Mouse (Mus musculus) limb, embryonic 12.5 days (tissue): ENCODE results near the gene Rcbtb2. TPM values are rescaled to one million over a fixed set of nuclear protein-coding genes. Genes with fewer than 3 reads are reported as not detected.

Experiments used
- ATAC-seq: fragments of 200-750 bp; cut with Nextera tagmentation; 2 replicates; pipeline ENCODE4 v1.8.0; 2017; ENCODE audit warnings: low read depth, moderate TSS enrichment; ENCODE audit not compliant: insufficient number of reproducible peaks, insufficient read depth, low FRiP score, low TSS enrichment
- H3K27ac ChIP-seq: fragments of 300-500 bp; sonication (generic); 2 replicates; pipeline ENCODE4 v1.5.1; 2016; ENCODE audit warnings: mild to moderate bottlenecking, moderate library complexity
- H3K27me3 ChIP-seq: fragments of 300-500 bp; sonication (generic); 2 replicates; pipeline ENCODE4 v1.6.1; 2016; ENCODE audit warnings: mild to moderate bottlenecking, moderate library complexity
- H3K36me3 ChIP-seq: fragments of 300-500 bp; sonication (generic); 2 replicates; pipeline ENCODE4 v1.6.1; 2016; ENCODE audit warnings: mild to moderate bottlenecking, moderate library complexity
- H3K4me1 ChIP-seq: fragments of 300-500 bp; sonication (generic); replicated peaks from 2 replicates; pipeline ENCODE4 v1.6.1; 2016
- H3K4me2 ChIP-seq: fragments of 300-500 bp; sonication (generic); 2 replicates; pipeline ENCODE4 v1.6.1; 2016; ENCODE audit warnings: mild to moderate bottlenecking, moderate library complexity
- H3K4me3 ChIP-seq: fragments of 300-500 bp; sonication (generic); replicated peaks from 2 replicates; pipeline ENCODE4 v1.5.1; 2016; ENCODE audit warnings: mild to moderate bottlenecking
- H3K9ac ChIP-seq: fragments of 300-500 bp; sonication (generic); replicated peaks from 2 replicates; pipeline ENCODE4 v1.6.1; 2016; ENCODE audit warnings: mild to moderate bottlenecking, moderate library complexity
- H3K9me3 ChIP-seq: fragments of 300-500 bp; sonication (generic); 2 replicates; pipeline ENCODE4 v1.6.1; 2016; ENCODE audit warnings: mild to moderate bottlenecking, moderate library complexity
- WGBS: fragments of 180-500 bp; shearing (Covaris S2); methylation state at CpG from one replicate; pipeline ENCODE4 v1.1.7; 2016; 5-methylcytosine and 5-hydroxymethylcytosine counted together
- polyA plus RNA-seq: library from polyadenylated mRNA; unstranded; fragments of >200 nt; fragmentation: Nextera tagmentation; extraction: Ambion mirVana; gene quantifications from 2 replicates; pipeline ENCODE4 v1.2.1, GENCODE M21; 2016

The Rcbtb2 gene
- polyA plus RNA-seq, 1 experiment from 2014 or later, result 185 TPM

DNA sequence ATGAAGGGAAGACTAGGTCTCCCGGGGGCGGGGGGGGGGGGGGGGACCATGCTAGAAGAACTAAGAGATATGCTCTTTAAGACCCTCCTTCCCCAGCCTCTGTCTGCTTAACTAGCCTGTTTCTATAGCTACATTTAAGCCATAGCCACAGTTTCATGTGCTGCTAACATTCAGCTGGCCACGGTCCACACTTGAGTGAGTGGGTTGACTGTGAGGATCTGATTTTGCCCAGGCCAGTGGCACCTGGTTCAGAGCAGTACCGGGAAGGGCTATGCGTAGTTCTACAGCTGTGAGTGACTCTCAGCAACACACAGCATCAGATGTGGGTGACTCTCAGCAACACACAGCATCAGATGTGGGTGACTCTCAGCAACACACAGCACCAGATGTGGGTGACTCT is 38.5 kb downstream of the Rcbtb2 start:
- H3K4me1 ChIP-seq, result no peaks in the 10 kb centered on the region
- 93% methylated on average over 4 of the region's 5 CpGs for WGBS

DNA sequence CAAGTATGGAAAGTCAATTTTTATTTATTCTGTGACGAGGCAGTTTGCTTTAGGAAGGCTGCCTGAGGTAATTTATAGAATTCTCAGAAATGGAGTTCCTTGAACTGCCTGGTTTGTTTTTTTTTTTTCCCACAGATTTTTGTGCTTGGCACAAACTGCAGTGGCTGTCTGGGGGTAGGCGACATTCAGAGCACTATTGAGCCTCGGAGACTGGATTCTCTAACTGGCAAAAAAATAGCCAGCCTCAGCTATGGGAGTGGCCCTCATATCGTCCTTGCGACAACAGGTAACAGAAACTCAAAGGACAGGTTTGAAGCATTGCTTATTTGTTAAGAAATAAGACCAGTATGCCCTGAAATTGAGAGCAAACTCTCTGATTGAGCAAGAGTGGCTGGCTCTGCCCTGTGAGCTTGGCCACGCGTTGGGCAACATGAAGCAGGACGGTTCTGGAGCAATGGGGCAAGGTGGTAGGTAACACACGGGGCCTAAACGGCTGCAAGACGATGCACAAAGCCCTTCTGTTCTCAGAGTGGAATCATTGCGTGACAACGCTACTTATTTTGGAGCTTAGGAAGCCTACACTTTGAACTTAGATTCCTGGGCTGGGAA is 39.5 kb downstream of the Rcbtb2 start:
- no peaks in the 10 kb centered on the region for H3K9me3 ChIP-seq
- H3K36me3 ChIP-seq, result peaks cover 95% of the 10 kb centered on the region
- H3K9ac ChIP-seq, result no peak overlapping the region
- ATAC-seq, result no peak
- WGBS, result 93% methylated on average over 13 of the region's 13 CpGs
- no peaks in the 10 kb centered on the region for H3K27me3 ChIP-seq
- H3K4me3 ChIP-seq, result no peak overlapping the region
- H3K4me2 ChIP-seq, result no peak overlapping the region
- no peak overlapping the region for H3K27ac ChIP-seq
- no peaks in the 10 kb centered on the region for H3K4me1 ChIP-seq

More for the DNA sequence above, 38.5 kb downstream of the Rcbtb2 start:
- H3K27ac ChIP-seq, result no peak overlapping the region
- no peak overlapping the region for H3K4me2 ChIP-seq
- peaks cover 97% of the 10 kb centered on the region for H3K36me3 ChIP-seq
- no peaks in the 10 kb centered on the region for H3K27me3 ChIP-seq
- H3K9ac ChIP-seq, result no peak overlapping the region
- no peaks in the 10 kb centered on the region for H3K9me3 ChIP-seq
- ATAC-seq, result no peak
- no peak overlapping the region for H3K4me3 ChIP-seq

DNA sequence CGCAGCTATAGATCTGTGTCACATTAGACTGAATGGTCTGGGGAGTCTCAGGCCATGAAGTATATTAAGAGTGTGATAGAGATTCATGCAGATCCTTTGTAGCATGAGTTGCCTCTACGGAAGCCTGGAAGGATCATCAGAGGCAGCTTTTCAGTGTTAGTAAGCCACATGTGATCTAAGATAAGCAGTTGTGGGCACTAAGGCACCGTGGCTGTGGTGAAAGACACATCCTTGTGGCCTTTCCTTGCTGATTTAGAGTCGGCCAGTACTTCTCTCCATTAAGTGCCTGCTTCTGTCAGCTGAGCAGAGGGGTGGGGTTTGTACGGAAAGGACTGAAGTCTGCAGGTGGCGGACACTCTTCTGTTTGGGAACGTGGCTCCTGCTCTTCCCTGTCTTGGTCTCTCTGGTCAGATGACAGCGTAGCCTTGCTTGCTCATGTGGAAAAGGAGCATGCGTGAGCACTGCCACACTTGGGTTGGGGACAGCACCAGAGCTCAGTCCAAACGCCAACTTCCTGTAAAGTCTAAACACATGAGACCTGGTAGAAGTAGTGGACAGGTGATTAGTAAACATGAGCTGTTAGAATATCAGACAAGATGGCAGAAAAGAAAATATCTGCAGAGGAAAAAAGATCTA is 40.6 kb downstream of the Rcbtb2 start:
- 93% methylated on average over 10 of the region's 10 CpGs for WGBS

DNA sequence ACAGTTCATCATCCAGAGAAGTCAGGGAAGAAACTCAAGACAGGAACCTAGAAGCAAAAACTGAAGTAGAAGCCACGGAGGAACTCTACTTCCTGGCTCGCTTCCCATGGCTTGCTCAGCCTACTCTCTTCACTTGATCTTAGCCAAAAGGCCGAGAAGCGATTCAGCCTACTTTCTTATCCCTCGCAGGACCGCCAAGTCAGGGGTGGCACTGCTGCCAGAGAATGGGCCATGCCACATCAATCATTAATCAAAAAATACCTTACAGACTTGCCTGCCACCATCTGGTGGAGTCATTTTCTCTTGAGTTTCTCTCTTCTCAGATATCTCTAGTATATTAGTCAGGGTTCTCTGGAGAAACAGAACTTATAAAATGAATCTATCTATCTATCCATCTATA is 42.3 kb downstream of the Rcbtb2 start:
- Histone ChIP-seq H3K27me3 (no peaks in the 10 kb centered on the region), H3K36me3 (peaks cover 96% of the 10 kb centered on the region), H3K27ac (no peak overlapping the region), H3K9ac (no peak overlapping the region), H3K4me2 (no peak overlapping the region), H3K9me3 (no peaks in the 10 kb centered on the region), H3K4me3 (no peak overlapping the region), H3K4me1 (no peaks in the 10 kb centered on the region)
- 93% methylated on average over 6 of the region's 6 CpGs for WGBS
- no peak for ATAC-seq

More for the DNA sequence above, 40.6 kb downstream of the Rcbtb2 start:
- Histone ChIP-seq H3K4me2 (no peak overlapping the region), H3K36me3 (peaks cover 95% of the 10 kb centered on the region), H3K27ac (no peak overlapping the region), H3K9me3 (no peaks in the 10 kb centered on the region), H3K27me3 (no peaks in the 10 kb centered on the region), H3K4me3 (no peak overlapping the region), H3K9ac (no peak overlapping the region), H3K4me1 (no peaks in the 10 kb centered on the region)
- no peak for ATAC-seq

DNA sequence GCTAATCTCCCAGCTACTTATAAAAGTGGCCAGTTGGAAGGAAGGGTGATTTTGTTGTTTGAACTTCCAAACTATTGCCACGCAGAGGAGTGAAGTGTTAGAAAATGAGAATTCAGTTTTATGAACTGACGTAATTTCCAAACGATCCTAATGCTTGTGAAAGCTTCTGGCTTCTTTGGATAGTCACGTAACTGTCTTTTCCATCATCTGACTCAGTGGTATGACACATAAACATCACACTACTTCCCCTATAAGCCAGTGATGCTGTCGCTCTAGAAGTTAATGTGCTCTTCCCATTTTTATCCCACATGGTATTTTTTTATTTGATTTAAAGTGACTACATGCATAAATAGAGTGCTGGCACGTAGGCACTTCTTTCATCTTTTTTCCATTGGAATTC is 45.8 kb downstream of the Rcbtb2 start:
- Histone ChIP-seq H3K4me1 (no peaks in the 10 kb centered on the region), H3K4me3 (no peak overlapping the region), H3K27ac (no peak overlapping the region), H3K9me3 (no peaks in the 10 kb centered on the region), H3K9ac (no peak overlapping the region), H3K36me3 (peaks cover 95% of the 10 kb centered on the region), H3K27me3 (no peaks in the 10 kb centered on the region), H3K4me2 (no peak overlapping the region)
- ATAC-seq, result no peak
- WGBS, result 90% methylated on average over 6 of the region's 6 CpGs

DNA sequence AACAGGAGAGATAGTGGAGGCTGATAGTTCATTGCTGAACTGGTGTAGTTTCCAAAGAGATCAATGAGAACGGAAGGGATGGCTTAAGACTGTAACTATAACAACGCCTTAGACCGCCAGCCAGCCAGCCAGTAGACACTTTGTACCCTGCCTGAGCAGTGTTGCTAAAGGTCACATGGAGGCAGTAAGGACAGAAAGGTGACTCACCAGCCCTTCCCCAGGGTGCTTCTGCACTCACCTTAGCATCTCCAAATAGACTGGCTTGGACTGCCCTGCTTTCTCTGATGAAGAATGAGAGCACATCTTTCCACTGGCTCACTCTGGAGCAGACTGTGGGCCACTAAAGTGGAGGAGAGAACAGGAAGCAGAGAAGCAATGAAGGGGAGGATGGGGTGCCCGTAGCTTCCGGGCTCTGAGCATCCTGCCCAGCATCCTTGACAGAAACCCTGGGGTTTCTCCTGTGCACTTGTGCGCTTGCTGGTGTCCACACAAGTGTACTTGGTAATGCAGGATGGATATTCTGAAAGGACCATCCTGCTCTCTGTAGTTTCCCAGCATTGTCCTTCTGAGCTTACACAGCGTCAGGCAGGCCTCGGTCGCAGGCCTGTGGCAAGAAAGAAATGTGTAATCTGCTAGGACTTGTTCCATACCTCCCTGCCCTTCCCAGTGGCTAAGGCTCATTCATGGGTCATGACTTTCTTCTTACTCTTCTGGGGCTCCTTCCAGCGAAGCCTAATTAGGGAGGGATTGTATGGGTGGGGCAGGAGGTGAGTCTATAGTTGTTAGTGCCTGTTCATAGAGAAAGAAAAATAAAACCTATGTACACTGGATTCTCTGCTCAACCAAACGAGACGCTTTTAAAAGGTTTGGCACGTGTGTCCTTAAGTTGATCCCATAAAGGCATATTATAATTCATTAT is 47.3 kb downstream of the Rcbtb2 start:
- H3K27ac ChIP-seq, result no peak overlapping the region
- peaks cover 97% of the 10 kb centered on the region for H3K36me3 ChIP-seq
- WGBS, result 89% methylated on average over 13 of the region's 13 CpGs
- H3K9ac ChIP-seq, result no peak overlapping the region
- ATAC-seq, result no peak
- no peak overlapping the region for H3K4me2 ChIP-seq
- H3K4me3 ChIP-seq, result no peak overlapping the region
- H3K4me1 ChIP-seq, result 0 out of 2 replicates have a peak, but pooled peaks cover 10% of the 10 kb centered on the region
- H3K27me3 ChIP-seq, result no peaks in the 10 kb centered on the region
- H3K9me3 ChIP-seq, result no peaks in the 10 kb centered on the region

DNA sequence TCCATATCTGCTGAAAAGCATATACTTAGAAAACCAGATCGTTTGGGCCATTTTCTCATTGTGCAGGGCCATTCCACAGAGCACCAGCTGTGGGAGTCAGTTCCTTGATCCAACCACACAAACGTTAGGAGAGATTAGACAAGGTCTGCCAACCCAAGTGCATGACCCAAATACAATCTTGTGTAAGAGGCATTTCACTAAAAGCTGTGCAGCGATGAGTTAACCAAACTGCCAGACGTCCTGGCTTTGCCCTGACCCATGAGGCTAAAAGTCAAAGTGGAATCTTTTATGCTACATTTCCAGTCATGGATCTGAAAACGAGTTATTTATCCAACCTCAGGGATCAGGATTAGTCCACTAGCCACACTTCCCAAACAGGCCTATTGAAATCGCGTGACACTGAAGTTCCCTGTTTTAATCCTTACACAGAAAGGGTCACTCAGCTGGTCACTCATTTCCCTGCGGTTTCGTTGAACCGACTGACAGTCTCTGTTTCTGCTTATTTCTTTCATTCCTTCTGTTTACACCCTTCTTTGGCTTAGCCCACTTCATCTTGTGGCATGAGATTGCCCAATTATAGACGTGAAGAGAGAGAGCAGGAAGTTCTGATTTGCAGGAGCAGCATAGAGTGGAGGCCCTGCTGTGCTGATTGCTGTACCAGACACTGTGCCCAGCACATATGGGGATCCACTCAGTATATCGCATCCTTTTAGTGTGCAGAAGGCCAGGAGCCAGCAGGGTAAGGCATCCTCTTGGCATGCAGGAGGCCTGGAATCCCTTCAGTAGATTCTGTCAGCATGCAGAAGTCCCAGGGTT is 49.6 kb downstream of the Rcbtb2 start:
- 0 out of 2 replicates have a peak overlapping the region, but pooled peaks have one; percentile 42 for H3K27ac ChIP-seq
- H3K9me3 ChIP-seq, result no peaks in the 10 kb centered on the region
- no peak overlapping the region for H3K4me2 ChIP-seq
- WGBS, result 79% methylated on average over 12 of the region's 12 CpGs
- peaks cover 98% of the 10 kb centered on the region for H3K36me3 ChIP-seq
- no peak overlapping the region for H3K9ac ChIP-seq
- no peak overlapping the region for H3K4me3 ChIP-seq
- ATAC-seq, result no peak
- H3K27me3 ChIP-seq, result no peaks in the 10 kb centered on the region
- H3K4me1 ChIP-seq, result 0 out of 2 replicates have a peak, but pooled peaks cover 10% of the 10 kb centered on the region

DNA sequence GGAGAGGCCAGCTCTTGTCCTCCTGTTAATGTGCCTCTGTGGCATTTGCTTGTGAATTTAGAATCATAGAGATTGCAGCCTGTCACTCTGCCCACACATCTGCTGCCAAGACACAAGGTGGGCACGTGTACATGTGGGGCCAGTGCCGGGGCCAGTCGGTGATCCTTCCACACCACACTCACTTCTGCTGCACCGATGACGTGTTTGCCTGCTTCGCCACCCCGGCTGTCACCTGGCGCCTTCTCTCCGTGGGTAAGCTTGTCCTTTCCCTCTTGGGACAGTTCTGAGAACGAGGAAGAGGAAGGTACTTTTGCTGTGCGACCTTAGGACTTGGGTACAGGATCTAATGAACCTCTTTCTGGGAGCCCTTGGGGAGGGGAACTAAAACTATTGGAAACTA is 50.8 kb downstream of the Rcbtb2 start:
- Histone ChIP-seq H3K36me3 (peaks cover 98% of the 10 kb centered on the region), H3K4me1 (0 out of 2 replicates have a peak, but pooled peaks cover 10% of the 10 kb centered on the region), H3K27ac (no peak overlapping the region), H3K9me3 (no peaks in the 10 kb centered on the region), H3K4me2 (no peak overlapping the region), H3K27me3 (no peaks in the 10 kb centered on the region), H3K4me3 (no peak overlapping the region), H3K9ac (no peak overlapping the region)
- WGBS, result 91% methylated on average over 11 of the region's 11 CpGs
- no peak for ATAC-seq

DNA sequence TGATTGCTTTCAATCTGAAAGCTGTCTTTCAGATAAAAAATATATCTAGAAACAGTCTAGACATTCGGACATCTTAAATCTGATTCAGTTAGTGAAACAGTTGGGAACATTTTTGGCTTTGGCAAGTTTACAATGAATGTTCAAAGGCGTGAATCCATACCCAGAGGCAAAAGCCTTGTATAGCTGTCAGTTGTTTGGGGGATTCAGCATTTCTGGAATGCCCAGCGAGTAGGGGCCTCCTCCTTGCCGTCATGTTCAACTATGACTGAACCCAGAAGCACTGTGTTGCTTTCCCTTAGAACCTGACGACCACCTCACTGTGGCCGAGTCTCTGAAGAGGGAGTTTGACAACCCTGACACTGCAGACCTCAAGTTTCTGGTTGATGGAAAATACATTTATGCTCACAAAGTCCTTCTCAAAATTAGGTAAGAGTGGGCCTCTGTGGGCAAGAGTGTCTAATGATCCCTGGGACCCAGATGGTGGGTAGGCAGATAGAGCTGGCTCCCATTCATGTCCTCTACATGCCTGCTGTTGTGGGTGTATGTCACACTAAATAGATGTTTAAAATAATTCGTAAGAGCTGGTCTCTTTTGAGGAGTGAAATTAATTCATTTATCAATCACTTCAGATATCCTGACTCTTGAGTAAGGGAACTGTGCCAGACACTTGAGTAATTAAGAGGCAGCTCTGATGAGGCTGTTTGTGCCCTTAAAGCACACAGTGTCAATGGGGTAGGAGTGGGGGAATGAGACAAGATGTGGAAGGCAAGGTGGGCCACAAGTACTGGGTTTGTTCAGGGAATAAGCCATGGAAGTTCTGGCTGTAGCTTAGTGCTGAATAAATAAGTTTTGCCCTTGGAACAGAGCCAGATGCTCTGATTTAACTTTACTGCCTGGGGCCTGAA is 51.5 kb downstream of the Rcbtb2 start:
- 84% methylated on average over 7 of the region's 7 CpGs for WGBS
- no peak overlapping the region for H3K4me3 ChIP-seq
- H3K4me2 ChIP-seq, result no peak overlapping the region
- ATAC-seq, result no peak
- H3K27ac ChIP-seq, result peak overlapping the region; percentile 56
- H3K36me3 ChIP-seq, result peaks cover 99% of the 10 kb centered on the region
- no peaks in the 10 kb centered on the region for H3K9me3 ChIP-seq
- H3K27me3 ChIP-seq, result no peaks in the 10 kb centered on the region
- 0 out of 2 replicates have a peak, but pooled peaks cover 10% of the 10 kb centered on the region for H3K4me1 ChIP-seq
- H3K9ac ChIP-seq, result no peak overlapping the region

DNA sequence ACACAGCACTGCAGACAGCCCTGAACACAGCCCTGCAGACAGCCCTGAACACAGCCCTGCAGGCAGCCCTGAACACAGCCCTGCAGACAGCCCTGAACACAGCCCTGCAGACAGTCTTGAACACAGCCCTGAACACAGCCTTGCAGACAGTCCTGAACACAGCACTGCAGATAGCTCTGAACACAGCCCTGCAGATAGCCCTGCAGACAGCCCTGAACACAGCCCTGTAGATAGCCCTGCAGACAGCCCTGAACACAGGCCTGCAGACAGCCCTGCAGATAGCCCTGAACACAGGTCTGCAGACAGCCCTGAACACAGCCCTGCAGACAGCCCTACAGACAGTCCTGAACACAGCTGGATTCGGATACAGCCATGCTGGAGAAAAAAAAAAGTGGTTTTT is 52.2 kb downstream of the Rcbtb2 start:
- no peak overlapping the region for H3K9ac ChIP-seq

More for the DNA sequence above, 52.2 kb downstream of the Rcbtb2 start:
- WGBS, result 87% methylated on average over 1 of the region's 1 CpGs
- 0 out of 2 replicates have a peak, but pooled peaks cover 10% of the 10 kb centered on the region for H3K4me1 ChIP-seq
- no peak overlapping the region for H3K4me2 ChIP-seq
- H3K27ac ChIP-seq, result peak overlapping the region; percentile 56; the same call in 1 of the 2 replicates
- H3K27me3 ChIP-seq, result no peaks in the 10 kb centered on the region
- H3K4me3 ChIP-seq, result no peak overlapping the region
- H3K36me3 ChIP-seq, result peaks cover 99% of the 10 kb centered on the region
- no peak for ATAC-seq
- no peaks in the 10 kb centered on the region for H3K9me3 ChIP-seq
